Mouse (Mus musculus): ENCODE data around the gene Apobec3. TPM values are rescaled to one million over a fixed set of nuclear protein-coding genes. Genes with fewer than 3 reads are reported as not detected.

The Apobec3 gene
- total RNA-seq, 2 experiments from 2014 or later, result 175 to 293 TPM

DNA sequence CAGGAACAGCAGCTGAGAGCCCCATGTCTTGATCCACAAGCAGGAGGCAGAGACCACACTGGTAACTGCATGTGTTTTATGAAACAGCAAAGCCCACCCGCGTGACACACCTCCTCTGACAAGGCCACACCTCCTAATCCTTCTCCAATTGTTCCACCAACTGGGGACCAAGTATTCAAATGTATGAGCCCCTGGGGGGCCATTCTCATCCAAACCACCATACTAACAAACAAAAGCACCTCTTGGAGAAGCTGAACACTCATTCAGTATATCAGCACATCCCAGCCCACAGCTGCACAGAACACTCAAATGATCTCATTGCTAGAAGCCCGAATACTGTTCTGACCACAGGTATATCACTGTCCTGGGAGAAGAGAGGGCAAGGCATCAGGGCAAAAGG is 52.1 kb downstream of the Apobec3 start:
- no peak for ATAC-seq (replicated peaks; ENCODE audit: low FRiP score, low TSS enrichment, poor library complexity, severe bottlenecking)

DNA sequence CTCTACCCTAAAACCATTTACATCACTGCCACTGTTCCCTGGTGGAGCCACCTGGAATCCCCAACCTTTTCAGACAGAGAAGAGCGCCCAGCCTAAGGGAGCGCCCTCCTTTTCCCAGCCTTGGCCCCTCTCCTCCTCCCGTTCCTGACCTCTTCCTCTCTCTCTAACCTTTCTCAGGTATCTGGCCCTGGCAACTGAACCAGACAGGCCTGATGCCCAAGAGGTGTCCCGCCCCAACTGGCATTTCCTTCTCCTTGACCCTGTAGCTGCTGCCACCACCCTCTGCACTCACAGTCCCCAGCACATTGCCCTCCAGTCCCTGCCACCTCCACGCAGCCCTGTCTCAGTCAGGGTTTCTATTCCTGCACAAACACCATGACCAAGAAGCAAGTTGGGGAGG is 53.5 kb downstream of the Apobec3 start:
- ATAC-seq (replicated peaks; ENCODE audit: low FRiP score, low TSS enrichment, poor library complexity, severe bottlenecking), result no peak

DNA sequence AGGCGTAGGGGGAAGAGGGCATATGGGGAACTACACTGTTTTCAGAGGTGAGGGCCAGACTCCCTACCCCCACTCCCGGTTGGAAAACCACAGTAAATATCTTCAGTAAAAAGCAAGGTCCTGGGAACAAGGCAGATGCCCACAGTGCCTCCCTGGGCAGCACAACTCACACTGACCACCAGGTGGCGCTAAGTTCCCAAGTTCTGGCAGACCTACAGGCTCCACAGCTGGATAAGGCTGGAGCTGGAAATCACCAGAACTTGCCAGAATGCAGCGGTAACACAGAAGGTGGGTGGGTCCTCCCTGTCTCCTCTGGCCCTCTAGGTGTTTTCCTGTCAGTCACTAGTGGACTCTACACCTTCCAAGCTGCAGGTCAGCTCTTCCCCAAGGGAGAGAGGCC is 54.6 kb downstream of the Apobec3 start:
- peak; percentile 75 for ATAC-seq (replicated peaks; ENCODE audit: low FRiP score, low TSS enrichment, poor library complexity, severe bottlenecking)

DNA sequence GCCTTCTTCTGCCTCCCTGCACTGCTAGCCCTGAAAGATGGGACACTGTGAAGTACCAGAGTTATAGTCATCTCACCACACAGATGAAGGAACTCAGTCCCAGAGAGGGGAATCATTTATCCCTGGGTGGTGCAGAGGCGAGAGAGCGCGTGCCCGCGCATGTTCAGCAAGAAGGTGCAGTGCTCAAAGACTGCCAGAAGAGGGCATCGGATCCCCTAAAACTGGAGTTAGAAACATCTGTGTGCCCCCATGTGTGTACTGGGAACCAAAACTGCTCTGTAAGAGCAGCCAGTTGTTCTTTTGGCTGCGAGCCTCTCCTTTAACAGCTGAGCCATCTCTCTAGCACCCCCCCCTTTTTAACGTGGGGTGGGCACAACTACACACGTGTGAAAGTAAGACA is 55.3 kb downstream of the Apobec3 start:
- no peak; the same call in 1 of the 2 replicates for ATAC-seq (replicated peaks; ENCODE audit: low FRiP score, low TSS enrichment, poor library complexity, severe bottlenecking)

DNA sequence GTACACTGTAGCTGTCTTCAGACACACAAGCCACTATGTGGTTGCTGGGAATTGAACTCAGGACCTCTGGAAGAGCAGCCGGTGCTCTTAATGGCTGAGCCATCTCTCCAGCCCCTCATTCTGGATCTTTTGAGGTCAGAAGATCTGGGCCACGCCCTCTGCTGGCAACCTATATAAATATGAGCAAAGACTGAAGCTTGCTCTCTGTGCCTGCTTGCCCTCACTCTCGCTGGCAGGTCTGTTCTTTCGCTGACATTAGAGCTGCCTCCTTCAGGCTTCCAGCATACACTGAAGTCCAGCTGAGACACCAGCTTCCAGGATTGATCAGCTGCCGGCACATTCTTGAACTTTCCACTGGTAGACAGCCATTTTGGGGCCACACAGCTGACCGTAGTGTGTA is 56.2 kb downstream of the Apobec3 start:
- ATAC-seq (replicated peaks; ENCODE audit: low FRiP score, low TSS enrichment, poor library complexity, severe bottlenecking), result no peak

DNA sequence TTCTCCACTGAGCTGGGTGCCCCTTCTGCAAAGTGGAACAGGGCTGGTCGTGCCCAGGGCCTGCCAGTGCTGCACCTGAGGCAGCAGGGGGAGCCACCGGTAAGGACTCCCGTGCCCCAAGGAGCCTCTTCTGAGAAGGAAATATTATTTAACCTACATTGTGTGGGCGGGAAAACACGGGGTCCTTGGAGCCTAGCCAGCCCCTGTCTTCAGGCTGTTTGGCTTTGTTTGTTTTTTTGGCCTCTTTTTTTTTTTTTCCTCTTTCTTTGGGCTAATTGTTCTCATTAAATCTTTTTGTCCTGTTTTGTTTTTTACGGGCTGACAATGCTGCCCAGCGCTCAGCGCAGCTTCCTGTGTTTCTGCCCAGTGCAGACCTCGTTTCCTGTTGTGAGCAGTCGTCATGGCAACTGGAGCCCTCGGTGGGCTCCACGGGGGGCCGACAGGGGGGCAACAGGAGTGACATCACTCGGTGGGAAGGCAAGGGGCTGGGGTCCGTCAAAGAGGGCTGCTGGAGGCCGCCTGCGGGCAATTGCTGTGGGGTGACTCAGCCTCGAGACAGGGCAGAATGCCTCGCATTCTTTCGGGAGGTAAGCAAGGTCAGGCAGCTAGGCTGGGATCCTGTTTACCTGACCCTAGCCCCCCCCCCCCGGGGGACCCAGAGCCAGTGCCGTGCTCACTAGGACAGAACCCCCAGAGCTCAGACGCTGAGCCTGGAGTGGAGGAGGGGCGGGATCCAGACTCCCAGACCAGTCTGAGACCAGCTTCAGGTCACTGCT is 59.0 kb downstream of the Apobec3 start:
- peak; percentile 56 for ATAC-seq (replicated peaks; ENCODE audit: low FRiP score, low TSS enrichment, poor library complexity, severe bottlenecking)

DNA sequence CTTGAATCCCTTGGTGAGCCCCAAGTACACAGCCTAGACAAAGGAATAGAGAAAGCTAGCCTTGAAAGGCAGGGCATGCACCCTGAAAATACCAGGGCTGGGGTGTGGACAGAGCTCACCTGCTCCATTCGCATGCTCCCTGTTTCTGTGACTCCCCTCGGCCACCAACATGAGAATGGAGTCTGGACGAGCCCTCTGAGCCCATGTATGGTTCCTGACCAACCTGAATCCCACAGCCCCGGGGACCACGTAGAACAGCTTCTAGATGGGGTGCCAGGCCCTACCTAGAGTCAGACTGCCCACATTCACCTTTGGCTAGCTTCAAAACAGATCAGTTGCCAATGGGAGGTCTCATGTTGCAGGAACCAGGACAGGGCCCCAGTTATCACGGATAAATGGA is 59.8 kb downstream of the Apobec3 start:
- ATAC-seq (replicated peaks; ENCODE audit: low FRiP score, low TSS enrichment, poor library complexity, severe bottlenecking), result no peak

DNA sequence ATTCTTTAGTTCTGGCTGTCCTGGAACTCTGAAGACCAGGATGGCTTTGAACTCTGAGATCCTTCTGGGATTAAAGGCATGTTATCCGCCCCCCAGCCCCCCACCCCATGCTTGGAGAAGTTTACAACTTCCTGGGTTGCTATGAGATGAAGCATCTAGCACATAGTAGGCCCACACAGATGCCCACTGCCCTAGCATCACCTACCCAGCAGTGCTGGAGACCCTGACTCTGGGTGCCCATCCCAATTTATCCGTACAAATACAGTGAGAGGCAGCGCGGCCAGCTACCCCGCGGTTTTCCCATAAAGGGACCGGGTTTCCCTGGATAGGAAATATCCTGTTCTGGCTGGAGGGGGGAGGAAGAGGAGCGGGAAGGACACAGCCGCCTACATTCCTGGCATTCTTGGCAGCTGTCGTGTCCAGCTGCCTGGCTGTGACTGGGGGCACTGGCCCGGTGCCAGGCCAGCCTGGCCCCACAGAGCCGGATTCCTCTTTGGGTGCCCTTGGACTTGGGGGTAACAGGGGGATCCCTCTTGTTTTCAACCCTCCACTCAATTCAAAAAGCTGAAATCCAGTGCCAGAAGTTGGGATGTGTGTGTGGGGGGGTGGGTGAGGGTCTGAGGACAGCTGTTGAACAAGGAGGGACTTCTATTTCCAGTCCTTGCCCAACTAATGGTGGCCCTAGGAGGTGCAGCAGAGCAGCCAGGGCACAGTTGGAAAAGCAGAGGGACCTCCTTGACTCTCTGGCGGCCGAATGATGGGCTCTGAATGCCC is 60.5 kb downstream of the Apobec3 start:
- no peak for ATAC-seq (replicated peaks; ENCODE audit: low FRiP score, low TSS enrichment, poor library complexity, severe bottlenecking)

DNA sequence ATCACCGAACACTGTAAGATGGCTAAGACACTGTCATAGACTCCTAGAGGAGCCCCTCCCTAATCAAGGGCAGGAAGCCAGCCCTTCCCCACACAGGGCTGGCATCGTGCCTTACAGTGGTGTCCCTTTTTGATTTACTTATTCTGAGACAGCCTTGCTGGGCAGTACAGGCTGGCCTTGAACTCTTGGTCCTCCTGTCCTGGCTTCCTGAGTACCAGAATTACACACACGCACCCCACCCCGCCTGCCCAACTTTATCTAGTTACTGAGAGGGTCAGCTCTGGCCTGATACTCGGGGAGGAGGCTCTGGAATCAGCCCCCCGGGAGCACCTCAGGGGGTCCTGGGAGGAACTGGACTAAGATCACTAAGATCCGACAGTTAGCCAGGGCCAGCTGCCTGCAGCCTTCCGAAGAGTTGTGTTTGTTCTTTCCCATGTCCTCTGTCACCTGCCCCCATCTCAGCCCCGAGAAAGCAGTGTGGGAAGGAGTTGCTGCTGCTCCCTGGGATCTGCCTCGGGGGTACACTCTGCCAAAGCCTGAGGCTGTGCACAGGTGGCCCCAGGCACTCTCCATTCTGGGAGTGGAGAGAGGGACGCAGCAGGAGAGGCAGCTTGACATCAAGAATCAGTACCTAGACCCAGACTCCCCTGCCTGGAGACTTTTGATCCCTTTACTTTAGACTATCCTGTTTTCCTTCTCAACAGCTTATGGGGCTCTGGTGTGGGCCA is 61.2 kb downstream of the Apobec3 start:
- ATAC-seq (replicated peaks; ENCODE audit: low FRiP score, low TSS enrichment, poor library complexity, severe bottlenecking), result no peak

DNA sequence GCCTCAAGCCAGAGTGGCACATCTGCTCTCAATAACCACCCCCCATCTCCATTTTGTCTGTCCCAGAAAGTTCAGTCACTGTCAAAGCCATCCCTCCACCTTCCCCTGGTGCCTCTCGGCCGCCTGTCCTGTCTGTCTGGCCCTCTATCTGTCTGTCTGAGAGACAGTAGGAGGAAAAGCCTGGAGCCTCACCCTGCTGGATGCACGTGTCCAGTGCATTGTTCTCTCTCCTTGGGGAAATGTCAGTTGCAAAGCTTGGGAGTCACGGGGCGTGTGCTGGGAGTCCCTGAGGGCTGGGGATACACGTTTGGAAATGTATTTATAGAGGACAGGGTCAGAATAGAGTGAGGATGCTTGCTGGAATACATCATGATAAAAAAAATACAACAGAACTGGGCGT is 62.0 kb downstream of the Apobec3 start:
- ATAC-seq (replicated peaks; ENCODE audit: low FRiP score, low TSS enrichment, poor library complexity, severe bottlenecking), result no peak

DNA sequence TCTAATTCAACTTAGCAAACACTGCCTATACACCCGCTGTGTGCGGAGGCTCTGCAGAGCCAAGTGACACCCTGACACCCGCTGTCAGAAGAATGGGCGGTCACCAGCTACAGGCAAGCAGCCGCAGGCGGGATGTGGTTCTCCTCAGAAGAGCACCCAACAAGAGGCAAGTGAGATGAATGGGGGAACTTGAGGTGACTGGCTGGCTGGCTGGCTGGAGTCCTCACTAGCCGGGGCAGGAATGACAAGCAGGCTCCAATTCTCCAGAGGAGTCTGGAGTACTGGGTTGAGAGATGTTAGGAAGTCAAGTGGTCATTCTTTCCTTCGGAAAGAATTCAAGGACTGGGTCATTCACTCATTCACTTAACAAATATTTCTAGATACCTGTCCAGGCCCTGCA is 65.1 kb downstream of the Apobec3 start:
- no peak for ATAC-seq (replicated peaks; ENCODE audit: low FRiP score, low TSS enrichment, poor library complexity, severe bottlenecking)

DNA sequence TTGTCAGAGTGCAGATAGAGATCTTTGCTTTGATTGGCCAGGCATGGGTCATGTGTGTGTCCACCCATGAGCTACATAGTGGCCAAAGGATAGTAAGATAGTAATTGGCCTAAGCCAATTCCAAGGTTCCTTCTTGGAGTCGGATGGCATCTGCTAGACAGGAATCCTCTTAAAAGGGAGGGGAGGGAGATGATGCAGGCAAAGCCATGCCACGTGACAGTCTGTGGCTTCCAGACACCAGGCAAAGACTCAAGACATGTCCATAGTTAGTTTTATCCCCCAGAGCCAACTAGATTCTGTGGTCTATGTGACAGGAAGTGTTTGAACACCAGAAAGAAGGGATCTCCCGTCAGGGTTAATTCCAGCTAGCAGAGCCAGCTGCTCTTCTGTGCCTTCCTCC is 67.0 kb downstream of the Apobec3 start:
- no peak for ATAC-seq (replicated peaks; ENCODE audit: low FRiP score, low TSS enrichment, poor library complexity, severe bottlenecking)

DNA sequence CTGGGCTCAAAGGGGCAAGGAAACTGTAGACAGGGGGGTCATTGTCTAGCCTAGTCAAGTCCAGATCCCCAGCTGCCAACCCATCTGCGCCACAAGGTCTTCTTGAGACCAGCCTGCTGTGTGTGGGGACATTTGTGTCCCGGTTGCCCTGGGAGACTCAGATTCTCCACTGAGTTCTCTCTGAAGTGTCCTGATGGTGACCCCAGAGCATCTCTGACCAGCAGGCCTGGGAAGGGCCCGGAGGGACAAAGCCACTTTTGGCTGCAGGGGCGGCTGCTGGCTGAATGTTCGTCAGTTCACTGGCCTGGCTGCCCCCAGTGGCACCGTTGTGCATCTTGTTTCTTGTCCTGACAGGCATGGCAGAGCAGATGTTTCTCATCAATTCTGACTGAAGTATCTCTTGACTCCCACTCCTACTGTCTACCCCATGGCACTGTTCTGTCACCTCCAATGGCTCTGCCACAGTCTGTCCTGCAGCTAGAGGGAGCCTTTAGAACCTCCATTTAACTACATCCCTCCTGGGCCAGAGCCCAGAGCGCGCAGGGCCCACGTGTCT is 70.0 kb downstream of the Apobec3 start:
- ATAC-seq (replicated peaks; ENCODE audit: low FRiP score, low TSS enrichment, poor library complexity, severe bottlenecking), result no peak

DNA sequence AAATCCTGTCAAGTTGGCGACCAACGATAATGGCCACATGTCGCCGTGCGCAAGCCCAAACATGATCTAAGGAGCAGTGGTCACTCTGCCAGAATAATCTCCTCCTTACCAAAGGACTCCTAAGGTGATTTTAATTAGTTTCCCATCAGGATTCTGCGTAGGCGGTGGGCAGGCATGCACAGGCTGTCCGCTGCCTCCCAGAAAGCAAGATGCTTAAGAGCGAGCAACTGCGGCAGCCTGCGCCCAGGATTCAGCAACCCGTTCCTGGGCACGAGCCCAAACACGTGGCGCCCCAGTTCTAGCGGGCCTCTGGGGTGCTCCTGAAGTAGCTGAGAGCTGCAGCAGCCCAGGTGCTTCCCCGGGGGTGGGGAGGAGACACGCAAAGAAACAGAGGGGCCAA is 71.2 kb downstream of the Apobec3 start:
- ATAC-seq (replicated peaks; ENCODE audit: low FRiP score, low TSS enrichment, poor library complexity, severe bottlenecking), result no peak

DNA sequence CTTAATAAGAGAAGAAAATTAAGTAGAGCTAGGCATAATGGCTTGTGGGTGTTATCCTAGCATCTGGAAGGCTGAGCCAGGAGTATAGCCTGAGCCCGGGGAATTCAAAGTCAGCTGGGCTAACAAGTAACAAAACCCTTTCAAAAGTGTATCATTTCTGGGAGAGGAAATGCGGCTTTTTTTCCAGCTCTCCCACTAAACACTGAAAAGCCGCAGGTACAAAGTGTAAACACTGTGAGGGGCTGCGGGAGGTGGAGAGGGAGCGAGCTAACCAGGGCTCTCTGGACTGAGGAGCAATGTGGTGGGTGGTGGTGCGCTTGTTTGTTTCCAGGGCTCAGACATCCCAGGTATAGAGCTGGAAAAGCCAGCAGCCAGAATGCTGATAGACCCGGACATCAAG is 72.9 kb downstream of the Apobec3 start:
- no peak for ATAC-seq (replicated peaks; ENCODE audit: low FRiP score, low TSS enrichment, poor library complexity, severe bottlenecking)

Other genes with a start within 250 kb of the Apobec3 start
- 1.1 and 11.4 TPM in 2 replicates for gene Fam227a, start 232.7 kb upstream of the Apobec3 start, total RNA-seq (2014; fragmentation: Nextera tagmentation)
- 2.2 TPM in 1 of 2 replicates, not detected in the other for gene Fam227a, start 232.7 kb upstream of the Apobec3 start, total RNA-seq (2017)
- 18.3 and 32.9 TPM in 2 replicates for gene Cby1, start 232.5 kb upstream of the Apobec3 start, total RNA-seq (2014; fragmentation: Nextera tagmentation)
- 57.0 and 65.7 TPM in 2 replicates for gene Cby1, start 232.5 kb upstream of the Apobec3 start, total RNA-seq (2017)
- gene Tomm22, start 220.8 kb upstream of the Apobec3 start, total RNA-seq (2014; fragmentation: Nextera tagmentation), result 195 and 205 TPM in 2 replicates
- gene Tomm22, start 220.8 kb upstream of the Apobec3 start, total RNA-seq (2017), result 85.4 and 108 TPM in 2 replicates
- gene Josd1, start 203.7 kb upstream of the Apobec3 start, total RNA-seq (2014; fragmentation: Nextera tagmentation), result 43.6 and 59.8 TPM in 2 replicates
- 43.8 and 49.8 TPM in 2 replicates for gene Josd1, start 203.7 kb upstream of the Apobec3 start, total RNA-seq (2017)
- 73.3 and 79.3 TPM in 2 replicates for gene Gtpbp1, start 200.8 kb upstream of the Apobec3 start, total RNA-seq (2014; fragmentation: Nextera tagmentation)
- gene Gtpbp1, start 200.8 kb upstream of the Apobec3 start, total RNA-seq (2017), result 99.5 and 126 TPM in 2 replicates
- 9.9 and 11.8 TPM in 2 replicates for gene Sun2, start 149.1 kb upstream of the Apobec3 start, total RNA-seq (2014; fragmentation: Nextera tagmentation)
- 13.9 and 15.2 TPM in 2 replicates for gene Sun2, start 149.1 kb upstream of the Apobec3 start, total RNA-seq (2017)
- 13.2 and 13.5 TPM in 2 replicates for gene Dnal4, start 113.8 kb upstream of the Apobec3 start, total RNA-seq (2014; fragmentation: Nextera tagmentation)
- gene Dnal4, start 113.8 kb upstream of the Apobec3 start, total RNA-seq (2017), result 7.6 and 10.0 TPM in 2 replicates
- gene Nptxr, start 86.9 kb upstream of the Apobec3 start, total RNA-seq (2014; fragmentation: Nextera tagmentation), result 1.2 TPM in 1 of 2 replicates, not detected in the other
- gene Nptxr, start 86.9 kb upstream of the Apobec3 start, total RNA-seq (2017), result not detected in 2 replicates
- gene Npcd, start 57.4 kb upstream of the Apobec3 start, total RNA-seq (2014; fragmentation: Nextera tagmentation), result not detected in 2 replicates
- gene Npcd, start 57.4 kb upstream of the Apobec3 start, total RNA-seq (2017), result not detected in 2 replicates
- gene Cbx6, start 57.0 kb upstream of the Apobec3 start, total RNA-seq (2014; fragmentation: Nextera tagmentation), result 25.1 and 25.6 TPM in 2 replicates
- 14.4 and 36.7 TPM in 2 replicates for gene Cbx6, start 57.0 kb upstream of the Apobec3 start, total RNA-seq (2017)
- 6.8 and 9.9 TPM in 2 replicates for gene Cbx7, start 79.5 kb downstream of the Apobec3 start, total RNA-seq (2014; fragmentation: Nextera tagmentation)
- gene Cbx7, start 79.5 kb downstream of the Apobec3 start, total RNA-seq (2017), result 2.5 and 4.4 TPM in 2 replicates
- 0.39 and 0.99 TPM in 2 replicates for gene Pdgfb, start 123.3 kb downstream of the Apobec3 start, total RNA-seq (2014; fragmentation: Nextera tagmentation)
- 0.11 TPM in 1 of 2 replicates, not detected in the other for gene Pdgfb, start 123.3 kb downstream of the Apobec3 start, total RNA-seq (2017)
- gene Syngr1, start 199.7 kb downstream of the Apobec3 start, total RNA-seq (2014; fragmentation: Nextera tagmentation), result 12.7 and 18.1 TPM in 2 replicates
- gene Syngr1, start 199.7 kb downstream of the Apobec3 start, total RNA-seq (2017), result 5.9 and 7.0 TPM in 2 replicates
- 2,690 and 2,775 TPM in 2 replicates for gene Rpl3, start 200.2 kb downstream of the Apobec3 start, total RNA-seq (2014; fragmentation: Nextera tagmentation)
- gene Rpl3, start 200.2 kb downstream of the Apobec3 start, total RNA-seq (2017), result 3,160 and 3,275 TPM in 2 replicates
- gene Tab1, start 241.5 kb downstream of the Apobec3 start, total RNA-seq (2014; fragmentation: Nextera tagmentation), result 34.4 and 68.3 TPM in 2 replicates
- gene Tab1, start 241.5 kb downstream of the Apobec3 start, total RNA-seq (2017), result 13.8 and 20.4 TPM in 2 replicates

All from megakaryocyte-erythroid progenitor cell, adult 5-6 weeks (primary cell).